ENCODE assay signal across 9 mouse cellular contexts in the genomic region with DNA sequence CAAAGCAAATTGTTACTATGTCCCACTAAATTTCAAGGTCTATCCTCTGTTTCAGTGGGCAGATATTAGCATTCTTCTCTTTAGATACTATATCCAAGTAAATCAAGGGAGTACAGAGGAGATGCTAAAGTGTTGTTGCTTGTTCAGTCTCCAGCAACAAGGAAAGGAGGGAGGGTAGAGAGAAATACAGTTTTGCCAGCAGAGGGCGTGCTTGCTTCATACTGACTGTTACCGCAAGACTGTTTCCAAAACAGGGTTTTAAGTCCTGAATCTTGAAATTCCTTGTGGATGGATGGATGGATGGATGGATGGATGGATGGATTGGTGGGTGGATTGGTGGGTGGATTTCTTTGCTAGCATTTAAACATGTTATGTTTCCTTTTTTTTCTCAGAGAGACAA. TPM values are rescaled to one million over a fixed set of nuclear protein-coding genes. Genes with fewer than 3 reads are reported as not detected.
DNase-seq lines count a peak whose midpoint lies in the region; ATAC-seq and TF ChIP-seq lines count a peak whose summit lies in the region.
"Had no signal": no experiment of that assay in that cellular context is flagged by ENCODE, and none has a peak within 500 bp of the region (broad histone marks: within the 10 kb centered on the region; RNA-seq: fewer than 3 reads in every experiment).

No protein-coding gene starts in this region.

- H3K36me3 ChIP-seq in forebrain, embryonic 10.5 days (replicated peaks) = peaks cover 12% of the 10 kb centered on the region
- H3K36me3 ChIP-seq in forebrain, embryonic 16.5 days (ENCODE audit: control insufficient read depth, insufficient read depth) = no peaks in the 10 kb centered on the region
- H3K36me3 ChIP-seq in neural tube, embryonic 15.5 days = peaks cover 5% of the 10 kb centered on the region
- H3K36me3 ChIP-seq in liver, embryonic 14.5 days (replicated peaks; ENCODE audit: control insufficient read depth, insufficient read depth, low read depth) = no peaks in the 10 kb centered on the region; the same call in 1 of the 2 replicates

- H3K4me1 ChIP-seq in forebrain, embryonic 10.5 days = no peaks in the 10 kb centered on the region
- H3K4me1 ChIP-seq in forebrain, embryonic 16.5 days (replicated peaks; ENCODE audit: control insufficient read depth, insufficient read depth, low read length) = no peaks in the 10 kb centered on the region
- no peaks in the 10 kb centered on the region for H3K4me1 ChIP-seq in neural tube, embryonic 15.5 days
- no peaks in the 10 kb centered on the region for H3K4me1 ChIP-seq in cerebellum, adult 2 months (ENCODE audit: control insufficient read depth, insufficient read depth, low read length)
- H3K4me1 ChIP-seq in liver, embryonic 14.5 days (replicated peaks; ENCODE audit: control insufficient read depth in 2 of 2, insufficient read depth in 2 of 2, low read length in 1 of 2) = no peaks in the 10 kb centered on the region
- H3K4me1 ChIP-seq: hindbrain, embryonic 15.5 days had no signal

- intact Hi-C loops in heart, postnatal 10 days (cut with DNase I) = loop anchor here (1.0 to 5.0 kb wide), 4 partner anchors 52 to 362 kb away; no protein-coding TSS in a partner anchor

- ATAC-seq in forebrain, embryonic 16.5 days = no peak
- no peak for ATAC-seq in neural tube, embryonic 15.5 days (ENCODE audit: low FRiP score)
- no peak for ATAC-seq in liver, embryonic 14.5 days (ENCODE audit: insufficient read depth)

- H3K4me3 ChIP-seq in forebrain, embryonic 10.5 days = no peak overlapping the region
- no peak overlapping the region for H3K4me3 ChIP-seq in forebrain, embryonic 16.5 days (replicated peaks; ENCODE audit: low read length)
- no peak overlapping the region for H3K4me3 ChIP-seq in neural tube, embryonic 15.5 days (replicated peaks)
- H3K4me3 ChIP-seq in cerebellum, adult 2 months (replicated peaks; ENCODE audit: insufficient read depth, low read depth, low read length) = no peak overlapping the region
- H3K4me3 ChIP-seq in liver, embryonic 14.5 days (ENCODE audit: insufficient read depth in 1 of 2, low read depth in 2 of 2, low read length in 2 of 2) = no peak overlapping the region
- H3K4me3 ChIP-seq: hindbrain, embryonic 15.5 days had no signal

- no peak overlapping the region for H3K9ac ChIP-seq in forebrain, embryonic 16.5 days (replicated peaks; ENCODE audit: low read depth, low read length)
- H3K9ac ChIP-seq in neural tube, embryonic 15.5 days (replicated peaks) = no peak overlapping the region
- no peak overlapping the region for H3K9ac ChIP-seq in liver, embryonic 14.5 days (replicated peaks)
- H3K9ac ChIP-seq: hindbrain, embryonic 15.5 days had no signal

- H3K27ac ChIP-seq in forebrain, embryonic 10.5 days = no peak overlapping the region
- no peak overlapping the region for H3K27ac ChIP-seq in forebrain, embryonic 16.5 days (ENCODE audit: low read length)
- no peak overlapping the region for H3K27ac ChIP-seq in neural tube, embryonic 15.5 days (replicated peaks)
- no peak overlapping the region for H3K27ac ChIP-seq in cerebellum, adult 2 months (ENCODE audit: insufficient read depth, low read length)
- no peak overlapping the region for H3K27ac ChIP-seq in liver, embryonic 14.5 days
- H3K27ac ChIP-seq: hindbrain, embryonic 15.5 days had no signal

- no peaks in the 10 kb centered on the region for H3K9me3 ChIP-seq in forebrain, embryonic 10.5 days
- no peaks in the 10 kb centered on the region for H3K9me3 ChIP-seq in forebrain, embryonic 16.5 days (ENCODE audit: control insufficient read depth, low read length)
- no peaks in the 10 kb centered on the region for H3K9me3 ChIP-seq in neural tube, embryonic 15.5 days (replicated peaks)
- no peaks in the 10 kb centered on the region for H3K9me3 ChIP-seq in liver, embryonic 14.5 days (ENCODE audit: control insufficient read depth, low read length)
- H3K9me3 ChIP-seq: hindbrain, embryonic 15.5 days had no signal

- DNase-seq in forebrain, embryonic 10.5 days (ENCODE audit: extremely low spot score, low spot score) = peak; percentile 45
- DNase-seq in neural tube, embryonic 10.5 days (ENCODE audit: extremely low spot score, low spot score) = peak; percentile 48
- DNase-seq in cerebellum, adult 2 months = peak; percentile 47 to 65
- DNase-seq in heart, postnatal 10 days = peak; percentile 55 to 78
- DNase-seq in liver, embryonic 14.5 days (ENCODE audit: low read depth in 3 of 3, low spot score in 3 of 3) = peak; percentile 33 to 36 (median 35)
- peak; percentile 19 for DNase-seq in spleen, adult 12 weeks (ENCODE audit: low spot score)

- TF ChIP-seq POLR2A in cerebellum, adult 2 months (IDR thresholded peaks at IDR 0.05; ENCODE audit: borderline replicate concordance, insufficient read depth, low read length) = no peak

- no peaks in the 10 kb centered on the region for H3K27me3 ChIP-seq in forebrain, embryonic 10.5 days (ENCODE audit: poor library complexity, severe bottlenecking)
- no peaks in the 10 kb centered on the region for H3K27me3 ChIP-seq in forebrain, embryonic 16.5 days (replicated peaks; ENCODE audit: control insufficient read depth, insufficient read depth, low read length)
- H3K27me3 ChIP-seq in neural tube, embryonic 15.5 days (replicated peaks) = no peaks in the 10 kb centered on the region
- no peaks in the 10 kb centered on the region for H3K27me3 ChIP-seq in cerebellum, adult 2 months (ENCODE audit: control insufficient read depth, insufficient read depth, low read length)
- no peaks in the 10 kb centered on the region for H3K27me3 ChIP-seq in liver, embryonic 14.5 days (ENCODE audit: control insufficient read depth, insufficient read depth, low read length)
- H3K27me3 ChIP-seq: hindbrain, embryonic 15.5 days had no signal

- 6% methylated on average over 2 of the region's 2 CpGs for WGBS in forebrain, embryonic 10.5 days
- WGBS in forebrain, embryonic 16.5 days = 3% methylated on average over 2 of the region's 2 CpGs
- 8% methylated on average over 2 of the region's 2 CpGs for WGBS in neural tube, embryonic 15.5 days
- WGBS in cerebellum, adult 2 months = 0% methylated on average over 2 of the region's 2 CpGs
- WGBS in liver, embryonic 14.5 days (ENCODE audit: insufficient replicate concordance) = 15% methylated on average over 2 of the region's 2 CpGs

- no peak for TF ChIP-seq EP300 in liver, embryonic 14.5 days (IDR thresholded peaks at IDR 0.05; ENCODE audit: low read depth)

- TF ChIP-seq CTCF in cerebellum, adult 2 months (IDR thresholded peaks at IDR 0.05; ENCODE audit: borderline replicate concordance, insufficient read depth, low read depth, low read length) = peak; percentile 58; the same call in 1 of the 2 replicates
- TF ChIP-seq CTCF in liver, embryonic 14.5 days (IDR thresholded peaks at IDR 0.05; ENCODE audit: low read depth) = peak; percentile 74

- H3K4me2 ChIP-seq in forebrain, embryonic 16.5 days (ENCODE audit: low read length) = no peak overlapping the region
- H3K4me2 ChIP-seq in neural tube, embryonic 15.5 days = no peak overlapping the region
- no peak overlapping the region for H3K4me2 ChIP-seq in liver, embryonic 14.5 days (ENCODE audit: low read depth)
- H3K4me2 ChIP-seq: hindbrain, embryonic 15.5 days had no signal

RNA-seq across cellular contexts. Expression of a gene that starts 25.7 kb away (rescaled TPM):
- 492 and 499 TPM in 2 replicates for polyA plus RNA-seq in forebrain, embryonic 10.5 days (2016; fragmentation: Nextera tagmentation; extraction: Ambion mirVana)
- polyA plus RNA-seq in forebrain, embryonic 16.5 days (2015; fragmentation: Nextera tagmentation; extraction: Ambion mirVana) = 679 and 710 TPM in 2 replicates
- 979 and 1,100 TPM in 2 replicates for polyA plus RNA-seq in neural tube, embryonic 15.5 days (2015; fragmentation: Nextera tagmentation; extraction: Ambion mirVana)
- 876 and 917 TPM in 2 replicates for polyA plus RNA-seq in cerebellum, adult 2 months (2012; rRNA removed)
- total RNA-seq in heart, postnatal 10 days (2021) = 1,000 to 10,000 TPM; 3,766 to 3,984 TPM
- 49.7 and 51.4 TPM in 2 replicates for polyA plus RNA-seq in liver, embryonic 14.5 days (2012; rRNA removed)
- 83.1 and 88.3 TPM in 2 replicates for polyA plus RNA-seq in liver, embryonic 14.5 days (2014; fragmentation: Nextera tagmentation; extraction: Ambion mirVana)

RNA-seq across cellular contexts. Expression of a gene that starts 33.4 kb away (rescaled TPM):
- polyA plus RNA-seq in forebrain, embryonic 10.5 days (2016; fragmentation: Nextera tagmentation; extraction: Ambion mirVana) = 2.6 and 2.7 TPM in 2 replicates
- polyA plus RNA-seq in forebrain, embryonic 16.5 days (2015; fragmentation: Nextera tagmentation; extraction: Ambion mirVana) = 4.9 and 6.1 TPM in 2 replicates
- 11.2 and 12.0 TPM in 2 replicates for polyA plus RNA-seq in neural tube, embryonic 15.5 days (2015; fragmentation: Nextera tagmentation; extraction: Ambion mirVana)
- polyA plus RNA-seq in cerebellum, adult 2 months (2012; rRNA removed) = 35.4 and 36.1 TPM in 2 replicates
- total RNA-seq in heart, postnatal 10 days (2021) = 10 to 100 TPM; 13.2 to 13.7 TPM
- polyA plus RNA-seq in liver, embryonic 14.5 days (2012; rRNA removed) = 2.2 and 4.2 TPM in 2 replicates
- polyA plus RNA-seq in liver, embryonic 14.5 days (2014; fragmentation: Nextera tagmentation; extraction: Ambion mirVana) = 4.3 and 4.7 TPM in 2 replicates

RNA-seq across cellular contexts. Expression of a gene that starts 33.8 kb away (rescaled TPM):
- 18.1 and 19.4 TPM in 2 replicates for polyA plus RNA-seq in forebrain, embryonic 10.5 days (2016; fragmentation: Nextera tagmentation; extraction: Ambion mirVana)
- 22.9 and 26.5 TPM in 2 replicates for polyA plus RNA-seq in forebrain, embryonic 16.5 days (2015; fragmentation: Nextera tagmentation; extraction: Ambion mirVana)
- polyA plus RNA-seq in neural tube, embryonic 15.5 days (2015; fragmentation: Nextera tagmentation; extraction: Ambion mirVana) = 25.0 and 26.5 TPM in 2 replicates
- polyA plus RNA-seq in cerebellum, adult 2 months (2012; rRNA removed) = 17.4 and 17.5 TPM in 2 replicates
- 10 to 100 TPM; 13.4 to 16.5 TPM for total RNA-seq in heart, postnatal 10 days (2021)
- polyA plus RNA-seq in liver, embryonic 14.5 days (2012; rRNA removed) = 2.7 and 3.9 TPM in 2 replicates
- 7.2 and 7.4 TPM in 2 replicates for polyA plus RNA-seq in liver, embryonic 14.5 days (2014; fragmentation: Nextera tagmentation; extraction: Ambion mirVana)
